Mouse (Mus musculus) heart, adult 2 months (tissue): ENCODE results near the gene Trappc12.

Source experiments
- EP300 ChIP-seq: fragments of 200-500 bp; IDR thresholded peaks from 2 replicates; pipeline ENCODE4 v1.6.1; 2011; ENCODE audit warnings: low read depth, low read length, control low read depth; ENCODE audit not compliant: insufficient read depth
- POLR2A ChIP-seq: fragments of 200-500 bp; IDR thresholded peaks from 2 replicates; pipeline ENCODE4 v1.6.1; 2011; ENCODE audit warnings: mild to moderate bottlenecking, low read depth, low read length, control low read depth; ENCODE audit not compliant: insufficient read depth

GRCm38 (mm10) chr12:28793715-28794114, 43.4 kb upstream of the Trappc12 start:
- no peak for TF ChIP-seq EP300
- no peak for TF ChIP-seq POLR2A
